Mouse (Mus musculus): Measurements from ENCODE around the gene Rack1. TPM values are rescaled to one million over a fixed set of nuclear protein-coding genes. Genes with fewer than 3 reads are reported as not detected.

The Rack1 gene
- polyA plus RNA-seq, 1 experiment from 2014 or later, result 717 TPM

GRCm38 (mm10) chr11:48797287-48797686 lies 2.8 kb upstream of the Rack1 start:
- no peak for ATAC-seq (ENCODE audit: insufficient number of reproducible peaks, low FRiP score, low TSS enrichment, low read depth)

GRCm38 (mm10) chr11:48798308-48798707 lies 1.8 kb upstream of the Rack1 start:
- Histone ChIP-seq H3K4me2 (no peak overlapping the region), H3K4me3 (no peak overlapping the region; the same call in 1 of the 2 replicates), H3K27ac (no peak overlapping the region), H3K9ac (no peak overlapping the region), H3K4me1 (peaks cover 34% of the 10 kb centered on the region), H3K27me3 (no peaks in the 10 kb centered on the region), H3K36me3 (peaks cover 21% of the 10 kb centered on the region), H3K9me3 (no peaks in the 10 kb centered on the region)
- WGBS, result 82% methylated on average over 7 of the region's 7 CpGs
- ATAC-seq (ENCODE audit: insufficient number of reproducible peaks, low FRiP score, low TSS enrichment, low read depth), result no peak

More at GRCm38 (mm10) chr11:48797287-48797686, 2.8 kb upstream of the Rack1 start:
- H3K9ac ChIP-seq, result no peak overlapping the region
- no peak overlapping the region for H3K27ac ChIP-seq
- H3K27me3 ChIP-seq, result no peaks in the 10 kb centered on the region
- H3K9me3 ChIP-seq, result no peaks in the 10 kb centered on the region
- H3K36me3 ChIP-seq, result peaks cover 11% of the 10 kb centered on the region
- H3K4me1 ChIP-seq, result peaks cover 27% of the 10 kb centered on the region
- no peak overlapping the region for H3K4me3 ChIP-seq
- 92% methylated on average over 5 of the region's 5 CpGs for WGBS
- H3K4me2 ChIP-seq, result no peak overlapping the region

- peak overlapping the region; percentile 60 for H3K4me3 ChIP-seq
- H3K27me3 ChIP-seq, result no peaks in the 10 kb centered on the region
- H3K4me1 ChIP-seq, result peaks cover 34% of the 10 kb centered on the region
- no peaks in the 10 kb centered on the region for H3K9me3 ChIP-seq
- no peak for ATAC-seq (ENCODE audit: insufficient number of reproducible peaks, low FRiP score, low TSS enrichment, low read depth)
- WGBS, result 8% methylated on average over 18 of the region's 18 CpGs
- H3K9ac ChIP-seq, result peak overlapping the region; percentile 57
- H3K36me3 ChIP-seq, result peaks cover 30% of the 10 kb centered on the region
- H3K27ac ChIP-seq, result peak overlapping the region; percentile 99
- H3K4me2 ChIP-seq, result peak overlapping the region; percentile 74
Measured at GRCm38 (mm10) chr11:48798984-48799920, 880 bp upstream of the Rack1 start.

- H3K27ac ChIP-seq, result no peak overlapping the region
- H3K36me3 ChIP-seq, result peaks cover 59% of the 10 kb centered on the region
- no peaks in the 10 kb centered on the region for H3K27me3 ChIP-seq
- H3K9me3 ChIP-seq, result no peaks in the 10 kb centered on the region
- no peak for ATAC-seq (ENCODE audit: insufficient number of reproducible peaks, low FRiP score, low TSS enrichment, low read depth)
- H3K4me3 ChIP-seq, result peak overlapping the region; percentile 60
- peaks cover 34% of the 10 kb centered on the region for H3K4me1 ChIP-seq
- peak overlapping the region; percentile 74 for H3K4me2 ChIP-seq
- peak overlapping the region; percentile 87 for H3K9ac ChIP-seq
- 69% methylated on average over 17 of the region's 17 CpGs for WGBS
Measured at GRCm38 (mm10) chr11:48801831-48802772, 2.0 kb downstream of the Rack1 start.

- peaks cover 78% of the 10 kb centered on the region for H3K36me3 ChIP-seq
- no peaks in the 10 kb centered on the region for H3K9me3 ChIP-seq
- no peaks in the 10 kb centered on the region for H3K27me3 ChIP-seq
- H3K4me3 ChIP-seq, result no peak overlapping the region
- WGBS, result 94% methylated on average over 2 of the region's 2 CpGs
- H3K9ac ChIP-seq, result no peak overlapping the region
- peaks cover 23% of the 10 kb centered on the region for H3K4me1 ChIP-seq
- no peak for ATAC-seq (ENCODE audit: insufficient number of reproducible peaks, low FRiP score, low TSS enrichment, low read depth)
- H3K4me2 ChIP-seq, result no peak overlapping the region
- no peak overlapping the region for H3K27ac ChIP-seq
Measured at GRCm38 (mm10) chr11:48803988-48804387, 3.9 kb downstream of the Rack1 start.

- Histone ChIP-seq H3K4me3 (no peak overlapping the region), H3K4me1 (peaks cover 24% of the 10 kb centered on the region), H3K9ac (no peak overlapping the region), H3K27ac (no peak overlapping the region), H3K4me2 (no peak overlapping the region), H3K9me3 (no peaks in the 10 kb centered on the region), H3K36me3 (peaks cover 87% of the 10 kb centered on the region), H3K27me3 (no peaks in the 10 kb centered on the region)
- WGBS, result 81% methylated on average over 2 of the region's 2 CpGs
- no peak for ATAC-seq (ENCODE audit: insufficient number of reproducible peaks, low FRiP score, low TSS enrichment, low read depth)
Measured at GRCm38 (mm10) chr11:48804922-48805321, 4.8 kb downstream of the Rack1 start.

GRCm38 (mm10) chr11:48806856-48807562 lies 6.9 kb downstream of the Rack1 start:
- 60% methylated on average over 21 of the region's 21 CpGs for WGBS
- H3K4me1 ChIP-seq, result peaks cover 14% of the 10 kb centered on the region
- H3K27ac ChIP-seq, result peak overlapping the region; percentile 47; the same call in 1 of the 2 replicates
- H3K27me3 ChIP-seq, result no peaks in the 10 kb centered on the region
- H3K36me3 ChIP-seq, result peaks cover 99% of the 10 kb centered on the region
- no peak overlapping the region for H3K4me2 ChIP-seq
- peak; percentile 37; the same call in 1 of the 2 replicates for ATAC-seq (ENCODE audit: insufficient number of reproducible peaks, low FRiP score, low TSS enrichment, low read depth)
- no peak overlapping the region for H3K9ac ChIP-seq
- no peaks in the 10 kb centered on the region for H3K9me3 ChIP-seq
- no peak overlapping the region for H3K4me3 ChIP-seq

GRCm38 (mm10) chr11:48807563-48808303 lies 7.6 kb downstream of the Rack1 start:
- Histone ChIP-seq H3K27me3 (no peaks in the 10 kb centered on the region), H3K4me3 (no peak overlapping the region), H3K9me3 (no peaks in the 10 kb centered on the region), H3K4me1 (peaks cover 7% of the 10 kb centered on the region; the same call in 1 of the 2 replicates), H3K27ac (peak overlapping the region; percentile 50), H3K4me2 (no peak overlapping the region), H3K36me3 (peaks cover 98% of the 10 kb centered on the region), H3K9ac (no peak overlapping the region)
- ATAC-seq (ENCODE audit: insufficient number of reproducible peaks, low FRiP score, low TSS enrichment, low read depth), result no peak; the same call in 1 of the 2 replicates
- 59% methylated on average over 14 of the region's 14 CpGs for WGBS

- no peak overlapping the region for H3K27ac ChIP-seq
- no peaks in the 10 kb centered on the region for H3K9me3 ChIP-seq
Measured at GRCm38 (mm10) chr11:48808304-48808646, 8.1 kb downstream of the Rack1 start.

GRCm38 (mm10) chr11:48808737-48809433 lies 8.8 kb downstream of the Rack1 start:
- H3K9me3 ChIP-seq, result no peaks in the 10 kb centered on the region
- H3K36me3 ChIP-seq, result peaks cover 87% of the 10 kb centered on the region
- WGBS, result 64% methylated on average over 16 of the region's 16 CpGs
- H3K27ac ChIP-seq, result 0 out of 2 replicates have a peak overlapping the region, but pooled peaks have one; percentile 8
- H3K9ac ChIP-seq, result no peak overlapping the region
- H3K27me3 ChIP-seq, result no peaks in the 10 kb centered on the region
- 0 out of 2 replicates have a peak, but pooled peaks cover 4% of the 10 kb centered on the region for H3K4me1 ChIP-seq
- H3K4me2 ChIP-seq, result no peak overlapping the region
- no peak overlapping the region for H3K4me3 ChIP-seq
- no peak for ATAC-seq (ENCODE audit: insufficient number of reproducible peaks, low FRiP score, low TSS enrichment, low read depth)

More at GRCm38 (mm10) chr11:48808304-48808646, 8.1 kb downstream of the Rack1 start:
- no peak overlapping the region for H3K4me2 ChIP-seq
- H3K27me3 ChIP-seq, result no peaks in the 10 kb centered on the region
- H3K36me3 ChIP-seq, result peaks cover 93% of the 10 kb centered on the region
- H3K9ac ChIP-seq, result no peak overlapping the region
- H3K4me1 ChIP-seq, result 0 out of 2 replicates have a peak, but pooled peaks cover 4% of the 10 kb centered on the region
- no peak overlapping the region for H3K4me3 ChIP-seq
- no peak for ATAC-seq (ENCODE audit: insufficient number of reproducible peaks, low FRiP score, low TSS enrichment, low read depth)
